Mouse (Mus musculus) CH12.LX (cell line): ENCODE measurements around the gene Aebp2. TPM values are rescaled to one million over a fixed set of nuclear protein-coding genes. Genes with fewer than 3 reads are reported as not detected.

Experiments used
- DNase-seq: peaks from one replicate; pipeline ENCODE4 v3.0.0-alpha.2; 2013; ENCODE audit errors: extremely low read depth
- H3K27ac ChIP-seq: 2 replicates; pipeline ENCODE4 v1.5.1; 2012; ENCODE audit warnings: low read depth, mild to moderate bottlenecking, control low read depth, moderate library complexity; ENCODE audit not compliant: insufficient read depth
- H3K27me3 ChIP-seq: replicated peaks from 2 replicates; pipeline ENCODE3; 2012; ENCODE audit warnings: inconsistent platforms
- H3K36me3 ChIP-seq, 2 experiments: replicated peaks in 1 of 2; 2 replicates each; pipeline versions ENCODE3 to v1.6.1; 2012; ENCODE audit warnings: inconsistent platforms in 1 of 2, low read length in 1 of 2, mild to moderate bottlenecking in 1 of 2, mixed read lengths in 1 of 2, moderate library complexity in 1 of 2; ENCODE audit not compliant: control insufficient read depth in 1 of 2, insufficient read depth in 1 of 2
- H3K4me1 ChIP-seq, 2 experiments: 2 replicates each; pipeline ENCODE4 v1.6.1; 2012; ENCODE audit warnings: inconsistent platforms in 1 of 2, moderate library complexity in 1 of 2; ENCODE audit not compliant: insufficient read depth in 2 of 2, control insufficient read depth in 1 of 2
- H3K4me2 ChIP-seq: 2 replicates; pipeline ENCODE4 v1.6.1; 2012; ENCODE audit warnings: low read depth, mild to moderate bottlenecking, control low read depth; ENCODE audit not compliant: poor library complexity, insufficient read depth, severe bottlenecking
- H3K4me3 ChIP-seq, 3 experiments: fragments of 150-350 bp in 1 of 3; sonication (generic) in 1 of 3; replicated peaks in 1 of 3; 2 replicates each; pipeline versions ENCODE3 to v1.5.1; 2011 to 2012; ENCODE audit warnings: low read depth in 2 of 3, low read length in 2 of 3, mild to moderate bottlenecking in 2 of 3, moderate library complexity in 2 of 3, control low read depth in 1 of 3, improper control_type of control experiment in 1 of 3, inconsistent platforms in 1 of 3, mixed read lengths in 1 of 3; ENCODE audit not compliant: poor library complexity in 1 of 3
- H3K79me2 ChIP-seq: replicated peaks from 2 replicates; pipeline ENCODE4 v1.6.1; 2012; ENCODE audit warnings: mild to moderate bottlenecking, moderate library complexity; ENCODE audit not compliant: control insufficient read depth, poor library complexity, insufficient read depth, severe bottlenecking; ENCODE audit errors: extremely low read depth
- H3K9ac ChIP-seq: 2 replicates; pipeline ENCODE4 v1.6.1; 2012; ENCODE audit warnings: low read depth, mild to moderate bottlenecking, control low read depth, moderate library complexity; ENCODE audit not compliant: insufficient read depth
- H3K9me3 ChIP-seq: replicated peaks from 2 replicates; pipeline ENCODE3; 2012; ENCODE audit warnings: low read length, inconsistent platforms, mixed read lengths
- BHLHE40 ChIP-seq: IDR thresholded peaks from 2 replicates; pipeline ENCODE4 v1.6.1; 2011; ENCODE audit warnings: mild to moderate bottlenecking, low read depth, low read length, improper control_type of control experiment
- CHD1 ChIP-seq: IDR thresholded peaks from 2 replicates; pipeline ENCODE4 v1.6.1; 2012; ENCODE audit warnings: low read depth, low read length, improper control_type of control experiment, inconsistent platforms
- ELF1 ChIP-seq: IDR thresholded peaks from 2 replicates; pipeline ENCODE4 v1.6.1; 2014; ENCODE audit warnings: low read depth, mild to moderate bottlenecking, inconsistent platforms, low read length, improper control_type of control experiment
- GABPA ChIP-seq: IDR thresholded peaks from 2 replicates; pipeline ENCODE4 v1.6.1; 2012; ENCODE audit warnings: low read depth, low read length, improper control_type of control experiment, inconsistent platforms; ENCODE audit not compliant: insufficient replicate concordance
- HCFC1 ChIP-seq: IDR thresholded peaks from 2 replicates; pipeline ENCODE4 v1.6.1; 2012; ENCODE audit warnings: low read depth, mild to moderate bottlenecking, inconsistent platforms, low read length, improper control_type of control experiment
- JUN ChIP-seq: IDR thresholded peaks from 2 replicates; pipeline ENCODE4 v1.6.1; 2011; ENCODE audit warnings: low read depth, mild to moderate bottlenecking, low read length, improper control_type of control experiment, moderate library complexity; ENCODE audit not compliant: insufficient read depth
- JUND ChIP-seq: conservative IDR thresholded peaks from 2 replicates; pipeline ENCODE4 v1.6.1; 2011; ENCODE audit warnings: low read depth, low read length, improper control_type of control experiment
- MAX ChIP-seq: IDR thresholded peaks from 2 replicates; pipeline ENCODE4 v1.6.1; 2011; ENCODE audit warnings: low read length, improper control_type of control experiment
- MYC ChIP-seq: IDR thresholded peaks from 2 replicates; pipeline ENCODE4 v1.6.1; 2011; ENCODE audit warnings: low read depth, mild to moderate bottlenecking, improper control_type of control experiment, low read length
- PAX5 ChIP-seq: IDR thresholded peaks from 2 replicates; pipeline ENCODE4 v1.6.1; 2012; ENCODE audit warnings: low read length, inconsistent platforms, mixed read lengths
- POLR2A ChIP-seq: IDR thresholded peaks from 2 replicates; pipeline ENCODE4 v1.6.1; 2011; ENCODE audit warnings: low read depth, mild to moderate bottlenecking, improper control_type of control experiment, low read length
- POLR2AphosphoS2 ChIP-seq: IDR thresholded peaks from 2 replicates; pipeline ENCODE4 v1.6.1; 2011; ENCODE audit warnings: low read depth, low read length, improper control_type of control experiment
- RCOR1 ChIP-seq: conservative IDR thresholded peaks from 2 replicates; pipeline ENCODE4 v1.6.1; 2012; ENCODE audit warnings: low read depth, mild to moderate bottlenecking, inconsistent platforms, low read length, improper control_type of control experiment
- SIN3A ChIP-seq: IDR thresholded peaks from 2 replicates; pipeline ENCODE4 v1.6.1; 2012; ENCODE audit warnings: low read length, improper control_type of control experiment, inconsistent platforms
- SMC3 ChIP-seq: IDR thresholded peaks from 2 replicates; pipeline ENCODE4 v1.6.1; 2011; ENCODE audit warnings: low read depth, low read length, improper control_type of control experiment
- UBTF ChIP-seq: IDR thresholded peaks from 2 replicates; pipeline ENCODE4 v1.6.1; 2012; ENCODE audit warnings: low read depth, mild to moderate bottlenecking, inconsistent platforms, low read length, improper control_type of control experiment, moderate library complexity
- USF1 ChIP-seq: IDR thresholded peaks from 2 replicates; pipeline ENCODE4 v1.6.1; 2014; ENCODE audit warnings: low read depth, mild to moderate bottlenecking, inconsistent platforms, low read length, improper control_type of control experiment
- ZMIZ1 ChIP-seq: IDR thresholded peaks from 2 replicates; pipeline ENCODE4 v1.6.1; 2012; ENCODE audit warnings: low read depth, mild to moderate bottlenecking, inconsistent platforms, low read length, improper control_type of control experiment
- ZNF384 ChIP-seq: IDR thresholded peaks from 2 replicates; pipeline ENCODE4 v1.6.1; 2012; ENCODE audit warnings: low read depth, low read length, improper control_type of control experiment, inconsistent platforms
- dilution Hi-C: fragments of 300-500 bp; cut with MboI; formaldehyde crosslinking; loops from 2 replicates; pipeline ENCODE4 v1.14.3; 2020; ENCODE audit warnings: low sequenced_read_pairs; ENCODE audit not compliant: extremely low pct_unique_long_range_greater_than_20kb, extremely low pct_ligation_motif_present
- in situ Hi-C: fragments of 300-500 bp; cut with MboI; formaldehyde crosslinking; loops from 3 replicates; pipeline ENCODE4 v1.14.3; 2019; ENCODE audit warnings: low sequenced_read_pairs, low pct_ligation_motif_present, low pct_unique_long_range_greater_than_20kb, mixed read lengths
- polyA plus RNA-seq: library from polyadenylated mRNA; unstranded; fragments of >175 nt; gene quantifications from 2 replicates; pipeline ENCODE4 v1.2.1, GENCODE M21; 2012; ENCODE audit warnings: low read depth; ENCODE audit not compliant: insufficient read length
- total RNA-seq, 2 experiments: library from RNA; depleted of rRNA; stranded (reverse); fragments of 300-350 nt in 1 of 2; fragments of >200 nt in 1 of 2; gene quantifications; 2 replicates each; pipeline ENCODE4 v1.2.3; 2012 to 2014

Gene Aebp2
- total and polyA plus RNA-seq, 3 experiments = 54.4 to 63.3 (median 59.9) TPM

GRCm38 (mm10) chr6:140667289-140667906 lies 44.9 kb downstream of the Aebp2 start:
- Histone ChIP-seq H3K27ac (no peak overlapping the region), H3K4me1 (peaks cover 3 to 11% of the 10 kb centered on the region in 2 experiments; a peak in 3 of 4 replicates), H3K36me3 (peaks cover under 1 to 2% of the 10 kb centered on the region in 2 experiments), H3K27me3 (no peaks in the 10 kb centered on the region), H3K79me2 (no peaks in the 10 kb centered on the region), H3K4me3 (no peak overlapping the region), H3K9ac (no peak overlapping the region), H3K4me2 (no peak overlapping the region), H3K9me3 (no peaks in the 10 kb centered on the region)
- dilution Hi-C loops (no loop called here), in situ Hi-C loops (no loop called here)
- TF ChIP-seq UBTF = no peak
- no peak for TF ChIP-seq RCOR1
- TF ChIP-seq JUND = no peak
- TF ChIP-seq GABPA = no peak
- no peak for TF ChIP-seq JUN
- no peak for TF ChIP-seq SIN3A
- TF ChIP-seq POLR2A = no peak
- TF ChIP-seq POLR2AphosphoS2 = no peak
- no peak for TF ChIP-seq BHLHE40
- no peak for TF ChIP-seq CHD1
- TF ChIP-seq ZNF384 = no peak
- TF ChIP-seq SMC3 = no peak
- TF ChIP-seq USF1 = no peak
- no peak for TF ChIP-seq ELF1
- TF ChIP-seq PAX5 = no peak
- no peak for DNase-seq

DNA sequence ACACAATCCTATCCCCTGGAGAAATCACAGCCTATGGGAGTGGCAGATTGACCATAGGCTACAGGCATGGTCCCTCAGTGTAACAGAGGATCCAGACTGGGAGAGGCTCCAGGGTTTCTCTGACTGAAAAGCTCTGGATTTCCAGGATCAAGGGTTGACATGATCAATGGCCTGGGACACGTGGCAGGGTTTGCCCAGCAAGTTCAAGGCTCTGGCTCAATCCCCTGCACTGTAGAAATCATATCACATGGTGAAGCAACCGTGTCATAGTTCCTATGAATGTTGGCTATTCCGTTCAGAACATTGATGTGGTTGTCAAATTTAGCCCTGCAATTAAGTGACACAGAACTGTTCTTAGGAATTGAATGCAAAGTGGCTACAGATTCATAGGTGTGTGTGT lies 52.0 kb downstream of the Aebp2 start:
- no peaks in the 10 kb centered on the region for H3K27me3 ChIP-seq

More for the DNA sequence above, 52.0 kb downstream of the Aebp2 start:
- dilution Hi-C loops = no loop called here
- H3K4me1 ChIP-seq = peaks cover 9 to 23% of the 10 kb centered on the region in 2 experiments
- no peak overlapping the region for H3K27ac ChIP-seq
- TF ChIP-seq MYC (no peak), ZMIZ1 (no peak), USF1 (no peak), MAX (no peak), HCFC1 (no peak), SMC3 (no peak)
- DNase-seq = no peak
- H3K4me3 ChIP-seq = no peak overlapping the region
- no peak overlapping the region for H3K9ac ChIP-seq
- H3K36me3 ChIP-seq = no peaks in the 10 kb centered on the region
- H3K9me3 ChIP-seq = no peaks in the 10 kb centered on the region
- in situ Hi-C loops = no loop called here
- H3K79me2 ChIP-seq = no peaks in the 10 kb centered on the region
- H3K4me2 ChIP-seq = no peak overlapping the region
